Mouse (Mus musculus): ENCODE results near the gene Ikzf3. TPM values are rescaled to one million over a fixed set of nuclear protein-coding genes. Genes with fewer than 3 reads are reported as not detected.

Ikzf3 gene
- polyA plus RNA-seq, 1 experiment from 2014 or later: not detected

DNA sequence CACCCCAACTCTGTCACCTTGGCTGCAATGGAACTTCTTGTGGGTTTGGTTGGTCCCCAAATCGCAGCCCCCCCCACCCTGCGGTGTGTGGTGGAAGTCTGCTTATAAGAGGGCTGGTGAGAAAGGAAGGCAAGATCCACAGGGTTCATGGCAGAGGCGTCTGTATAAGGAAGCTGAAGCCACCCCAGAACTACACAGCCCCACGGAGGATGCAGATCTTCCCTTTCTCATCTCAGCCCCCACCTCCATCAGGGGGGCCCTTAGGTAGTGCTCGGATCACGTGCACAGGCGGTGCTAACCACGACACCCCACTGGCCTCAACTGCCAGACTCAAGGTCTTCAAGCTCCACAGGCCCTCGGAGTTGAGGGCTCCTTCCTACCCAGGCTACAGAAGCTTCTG is 81.9 kb downstream of the Ikzf3 start:
- H3K36me3 ChIP-seq (ENCODE audit: control insufficient read depth, insufficient read depth, low read length): no peaks in the 10 kb centered on the region
- H3K27ac ChIP-seq (replicated peaks in 1 of 2; ENCODE audit: control insufficient read depth in 1 of 2, insufficient read depth in 1 of 2, low read depth in 2 of 2, low read length in 2 of 2): no peak overlapping the region
- WGBS: 76% methylated on average over 9 of the region's 9 CpGs
- no peak for ATAC-seq (ENCODE audit: insufficient number of reproducible peaks, insufficient read depth, low FRiP score, low read depth)
- peaks cover 16% of the 10 kb centered on the region for H3K27me3 ChIP-seq (ENCODE audit: control insufficient read depth, insufficient read depth, low read length)
- H3K4me1 ChIP-seq (ENCODE audit: control insufficient read depth in 2 of 2, insufficient read depth in 2 of 2, low read length in 2 of 2): no peaks in the 10 kb centered on the region
- no peak overlapping the region for H3K4me2 ChIP-seq (ENCODE audit: low read length)
- H3K4me3 ChIP-seq (ENCODE audit: control insufficient read depth in 1 of 2, insufficient read depth in 1 of 2, low read depth in 1 of 2, low read length in 2 of 2): no peak overlapping the region
- H3K9ac ChIP-seq (ENCODE audit: low read length): no peak overlapping the region
- no peaks in the 10 kb centered on the region for H3K9me3 ChIP-seq (ENCODE audit: control insufficient read depth, low read length)

DNA sequence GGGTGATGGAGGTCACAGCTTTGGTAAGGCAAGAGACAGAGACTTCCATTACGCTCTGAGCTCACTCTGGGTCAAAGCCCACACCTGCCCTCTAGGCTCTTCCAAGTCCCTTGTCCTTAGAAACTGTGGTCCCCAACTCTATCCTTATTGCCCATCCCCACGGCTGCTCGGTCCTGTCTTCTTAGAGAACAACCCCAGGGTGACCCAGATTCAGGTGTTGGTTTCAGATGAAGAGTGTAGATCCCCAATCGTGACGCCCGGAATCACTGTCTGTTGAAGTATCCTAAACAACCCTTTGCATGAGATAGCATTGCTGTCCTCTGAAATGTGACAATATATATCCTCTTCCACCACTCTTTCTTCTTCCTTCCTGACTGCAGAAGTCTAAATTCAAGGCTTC is 83.6 kb downstream of the Ikzf3 start:
- no peak overlapping the region for H3K4me2 ChIP-seq (ENCODE audit: low read length)
- H3K9ac ChIP-seq (ENCODE audit: low read length): no peak overlapping the region
- no peak overlapping the region for H3K4me3 ChIP-seq (ENCODE audit: control insufficient read depth in 1 of 2, insufficient read depth in 1 of 2, low read depth in 1 of 2, low read length in 2 of 2)
- peaks cover 25% of the 10 kb centered on the region for H3K27me3 ChIP-seq (ENCODE audit: control insufficient read depth, insufficient read depth, low read length)
- ATAC-seq (ENCODE audit: insufficient number of reproducible peaks, insufficient read depth, low FRiP score, low read depth): no peak
- no peaks in the 10 kb centered on the region for H3K36me3 ChIP-seq (ENCODE audit: control insufficient read depth, insufficient read depth, low read length)
- no peaks in the 10 kb centered on the region for H3K9me3 ChIP-seq (ENCODE audit: control insufficient read depth, low read length)
- H3K4me1 ChIP-seq (ENCODE audit: control insufficient read depth in 2 of 2, insufficient read depth in 2 of 2, low read length in 2 of 2): peaks cover 4 to 5% of the 10 kb centered on the region in 2 experiments; a peak in 3 of 4 replicates
- H3K27ac ChIP-seq (replicated peaks in 1 of 2; ENCODE audit: control insufficient read depth in 1 of 2, insufficient read depth in 1 of 2, low read depth in 2 of 2, low read length in 2 of 2): no peak overlapping the region
- WGBS: 81% methylated on average over 6 of the region's 6 CpGs

DNA sequence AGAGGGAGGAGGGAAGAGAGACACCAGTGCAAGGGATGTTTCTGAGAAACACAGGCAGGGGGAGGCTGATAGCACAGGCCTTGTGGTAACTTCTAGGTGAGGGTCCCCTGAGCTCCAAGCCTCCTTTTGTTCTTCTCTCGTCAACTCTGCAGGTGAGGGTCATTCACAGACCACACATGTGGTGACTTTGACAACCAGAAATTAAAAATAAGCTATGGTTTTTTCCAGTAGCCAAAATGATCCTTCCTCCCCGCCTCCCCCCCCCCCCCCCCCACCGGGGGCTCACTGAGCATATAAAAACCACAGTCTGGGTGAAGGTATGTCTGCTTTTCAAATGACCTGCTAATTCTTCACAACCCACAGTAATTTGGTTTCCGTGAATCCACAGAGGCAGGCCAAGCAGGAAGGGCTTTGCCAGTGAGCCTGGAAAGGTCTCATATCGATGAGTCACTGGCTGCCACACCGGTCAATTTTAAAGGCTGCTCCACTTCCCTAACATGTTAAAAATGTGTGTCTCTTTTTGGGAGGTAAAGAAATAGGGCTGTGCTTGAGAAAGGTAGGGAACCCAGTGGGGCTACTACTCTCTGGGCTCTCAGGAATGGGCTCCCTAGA is 84.6 kb downstream of the Ikzf3 start:
- Histone ChIP-seq H3K9me3 (ENCODE audit: control insufficient read depth, low read length) (no peaks in the 10 kb centered on the region), H3K9ac (ENCODE audit: low read length) (no peak overlapping the region), H3K4me2 (ENCODE audit: low read length) (no peak overlapping the region), H3K27ac (replicated peaks in 1 of 2; ENCODE audit: control insufficient read depth in 1 of 2, insufficient read depth in 1 of 2, low read depth in 2 of 2, low read length in 2 of 2) (no peak overlapping the region), H3K36me3 (ENCODE audit: control insufficient read depth, insufficient read depth, low read length) (no peaks in the 10 kb centered on the region), H3K27me3 (ENCODE audit: control insufficient read depth, insufficient read depth, low read length) (peaks cover 25% of the 10 kb centered on the region), H3K4me3 (ENCODE audit: control insufficient read depth in 1 of 2, insufficient read depth in 1 of 2, low read depth in 1 of 2, low read length in 2 of 2) (no peak overlapping the region), H3K4me1 (ENCODE audit: control insufficient read depth in 2 of 2, insufficient read depth in 2 of 2, low read length in 2 of 2) (peaks cover 4 to 7% of the 10 kb centered on the region in 2 experiments; a peak in 3 of 4 replicates)
- WGBS: 54% methylated on average over 6 of the region's 6 CpGs
- no peak for ATAC-seq (ENCODE audit: insufficient number of reproducible peaks, insufficient read depth, low FRiP score, low read depth)

DNA sequence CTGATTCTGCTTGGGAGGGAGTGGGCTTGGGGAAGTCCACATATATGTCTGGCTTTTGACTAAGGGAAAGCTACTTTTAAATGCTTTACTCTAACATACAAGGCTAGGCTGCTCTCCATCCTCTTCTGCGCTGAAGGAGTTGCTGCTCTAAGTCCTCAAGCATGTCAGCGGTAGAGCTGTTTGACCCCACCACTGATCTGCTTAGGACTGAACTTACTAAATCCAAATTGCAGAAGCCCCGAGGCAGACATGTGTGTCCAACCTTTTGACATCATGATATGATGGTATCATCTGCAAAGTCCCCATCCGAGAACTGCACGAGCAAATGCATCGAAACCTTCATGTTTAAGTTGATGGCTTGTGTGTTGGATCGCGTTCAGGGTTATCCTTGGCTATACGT is 86.0 kb downstream of the Ikzf3 start:
- Histone ChIP-seq H3K27ac (replicated peaks in 1 of 2; ENCODE audit: control insufficient read depth in 1 of 2, insufficient read depth in 1 of 2, low read depth in 2 of 2, low read length in 2 of 2) (no peak overlapping the region), H3K36me3 (ENCODE audit: control insufficient read depth, insufficient read depth, low read length) (no peaks in the 10 kb centered on the region), H3K27me3 (ENCODE audit: control insufficient read depth, insufficient read depth, low read length) (peaks cover 25% of the 10 kb centered on the region), H3K4me1 (ENCODE audit: control insufficient read depth in 2 of 2, insufficient read depth in 2 of 2, low read length in 2 of 2) (peaks cover 4 to 7% of the 10 kb centered on the region in 2 experiments; a peak in 3 of 4 replicates), H3K9ac (ENCODE audit: low read length) (no peak overlapping the region), H3K4me3 (ENCODE audit: control insufficient read depth in 1 of 2, insufficient read depth in 1 of 2, low read depth in 1 of 2, low read length in 2 of 2) (no peak overlapping the region), H3K9me3 (ENCODE audit: control insufficient read depth, low read length) (no peaks in the 10 kb centered on the region), H3K4me2 (ENCODE audit: low read length) (no peak overlapping the region)
- ATAC-seq (ENCODE audit: insufficient number of reproducible peaks, insufficient read depth, low FRiP score, low read depth): no peak
- 83% methylated on average over 9 of the region's 9 CpGs for WGBS

DNA sequence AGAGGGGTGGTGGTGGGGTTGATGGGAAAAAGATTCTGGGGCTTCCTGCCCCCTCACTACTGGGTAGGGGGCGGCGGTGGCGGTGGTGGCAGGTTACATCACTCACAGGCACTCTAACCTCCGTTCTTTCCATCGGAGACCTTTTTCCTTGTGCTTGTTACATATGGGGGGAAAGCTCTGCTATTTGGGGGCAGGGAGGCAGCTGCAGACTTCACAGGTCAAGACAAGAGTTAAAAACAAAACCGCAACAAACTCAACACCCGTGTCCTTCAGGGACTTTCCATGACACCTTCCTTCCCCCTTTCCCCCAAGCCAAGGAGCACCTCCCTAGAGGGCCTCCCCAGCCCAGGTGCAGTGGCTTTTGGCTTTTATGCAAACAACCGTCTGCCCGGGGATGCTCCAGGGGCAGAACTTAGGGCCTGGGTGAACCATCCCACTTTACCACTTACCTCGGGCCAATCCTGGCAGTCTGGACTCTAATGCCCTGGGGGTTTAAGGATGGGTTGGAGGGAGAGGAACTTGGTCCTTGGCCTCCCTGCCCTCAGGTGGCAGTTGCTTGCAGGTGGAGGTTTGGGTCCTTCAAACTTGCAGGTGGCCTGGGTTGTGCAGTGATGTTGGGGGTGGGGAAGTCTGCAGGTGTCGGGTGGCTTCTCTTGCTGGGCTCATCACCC is 86.6 kb downstream of the Ikzf3 start:
- H3K9ac ChIP-seq (ENCODE audit: low read length): no peak overlapping the region
- H3K4me3 ChIP-seq (ENCODE audit: control insufficient read depth in 1 of 2, insufficient read depth in 1 of 2, low read depth in 1 of 2, low read length in 2 of 2): no peak overlapping the region
- H3K4me1 ChIP-seq (ENCODE audit: control insufficient read depth in 2 of 2, insufficient read depth in 2 of 2, low read length in 2 of 2): peaks cover 4 to 7% of the 10 kb centered on the region in 2 experiments; a peak in 3 of 4 replicates
- ATAC-seq (ENCODE audit: insufficient number of reproducible peaks, insufficient read depth, low FRiP score, low read depth): no peak
- peaks cover 25% of the 10 kb centered on the region for H3K27me3 ChIP-seq (ENCODE audit: control insufficient read depth, insufficient read depth, low read length)
- WGBS: 14% methylated on average over 11 of the region's 11 CpGs
- no peak overlapping the region for H3K27ac ChIP-seq (replicated peaks in 1 of 2; ENCODE audit: control insufficient read depth in 1 of 2, insufficient read depth in 1 of 2, low read depth in 2 of 2, low read length in 2 of 2)
- H3K36me3 ChIP-seq (ENCODE audit: control insufficient read depth, insufficient read depth, low read length): no peaks in the 10 kb centered on the region
- no peak overlapping the region for H3K4me2 ChIP-seq (ENCODE audit: low read length)
- H3K9me3 ChIP-seq (ENCODE audit: control insufficient read depth, low read length): no peaks in the 10 kb centered on the region

DNA sequence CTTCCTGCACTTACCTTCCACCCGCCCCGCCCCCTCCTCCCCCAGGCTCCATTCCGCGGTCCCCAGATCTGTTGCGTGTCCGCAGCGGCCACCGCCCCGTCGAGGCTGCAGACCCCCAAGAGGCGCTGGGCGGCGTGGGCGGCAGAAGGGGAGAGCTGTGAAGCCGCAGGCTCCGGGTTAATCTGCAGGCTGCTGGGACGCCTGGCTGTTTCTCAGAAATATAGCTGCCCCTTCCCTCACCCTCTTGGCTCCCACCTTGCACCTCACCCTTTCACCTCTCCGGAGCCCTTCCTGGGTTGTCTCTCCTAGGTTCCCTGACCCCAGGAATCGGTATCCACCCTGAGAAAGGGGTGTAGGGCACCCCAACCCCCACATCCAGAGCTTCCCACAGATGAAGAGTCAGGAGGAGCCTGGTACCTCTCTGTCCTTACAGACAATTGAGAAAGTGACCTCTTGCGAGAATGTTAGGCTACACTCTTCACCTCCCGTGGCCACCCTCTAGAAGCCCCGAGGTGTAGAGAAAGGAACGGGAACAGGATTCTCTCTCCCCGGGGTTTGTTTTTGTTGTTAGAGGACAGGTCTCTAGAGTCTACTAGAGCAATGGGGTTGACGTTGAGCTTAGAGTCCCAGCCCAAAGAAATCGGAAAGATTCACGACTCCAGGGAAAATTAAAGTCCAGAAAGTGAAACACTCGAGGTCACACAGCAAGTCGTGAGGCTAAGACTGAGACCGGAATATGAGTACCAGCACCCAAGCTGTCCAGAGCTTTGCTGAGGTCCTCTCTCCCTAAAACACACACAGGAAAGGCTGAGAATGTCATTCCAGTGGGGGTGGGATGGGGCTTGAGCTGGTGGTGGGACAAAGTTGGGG is 87.5 kb downstream of the Ikzf3 start:
- H3K27ac ChIP-seq (replicated peaks in 1 of 2; ENCODE audit: control insufficient read depth in 1 of 2, insufficient read depth in 1 of 2, low read depth in 2 of 2, low read length in 2 of 2): no peak overlapping the region

DNA sequence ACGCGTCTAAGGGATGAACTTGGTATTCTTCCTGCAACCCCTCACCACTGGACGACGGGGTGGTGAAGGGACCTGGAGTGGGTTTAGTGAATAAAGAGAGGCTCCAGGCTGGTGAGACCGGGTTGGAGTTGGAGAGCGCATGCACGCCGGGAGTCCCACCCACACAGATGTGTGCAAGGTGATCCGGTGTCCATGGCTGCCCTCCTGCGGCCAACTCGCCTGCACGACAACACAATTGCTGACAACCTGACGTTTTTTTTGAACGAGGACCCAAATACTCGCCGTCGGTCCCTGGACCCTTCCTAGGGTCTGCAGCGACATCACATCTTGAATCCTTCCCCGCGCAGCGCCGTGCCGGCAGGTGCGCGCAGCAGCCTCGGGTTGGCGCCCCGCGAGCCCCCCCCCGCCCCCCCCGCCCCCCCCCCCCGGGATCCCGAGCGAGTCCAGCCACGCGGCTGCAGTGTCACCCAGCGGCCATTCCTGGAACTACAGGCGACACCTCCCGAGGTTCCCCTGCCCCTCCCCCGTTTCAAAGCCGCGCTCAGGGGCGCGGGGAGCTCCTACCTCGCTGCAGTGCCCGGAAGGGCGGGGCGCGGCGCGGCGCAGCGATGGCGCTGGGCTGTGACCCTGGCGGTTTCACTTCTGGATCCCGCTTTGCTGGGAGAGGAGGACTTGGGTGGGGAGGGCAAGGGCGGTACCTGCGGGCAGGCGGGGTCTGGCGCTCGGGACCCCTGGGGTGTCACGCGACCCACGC is 88.3 kb downstream of the Ikzf3 start:
- Histone ChIP-seq H3K9ac (ENCODE audit: low read length) (peak overlapping the region; percentile 75), H3K36me3 (ENCODE audit: control insufficient read depth, insufficient read depth, low read length) (no peaks in the 10 kb centered on the region), H3K27ac (replicated peaks in 1 of 2; ENCODE audit: control insufficient read depth in 1 of 2, insufficient read depth in 1 of 2, low read depth in 2 of 2, low read length in 2 of 2) (peak overlapping the region in 1 of 2 experiments; percentile 20; a peak in 2 of 4 replicates), H3K27me3 (ENCODE audit: control insufficient read depth, insufficient read depth, low read length) (peaks cover 25% of the 10 kb centered on the region), H3K9me3 (ENCODE audit: control insufficient read depth, low read length) (no peaks in the 10 kb centered on the region), H3K4me3 (ENCODE audit: control insufficient read depth in 1 of 2, insufficient read depth in 1 of 2, low read depth in 1 of 2, low read length in 2 of 2) (peak overlapping the region; percentile 55 to 66), H3K4me1 (ENCODE audit: control insufficient read depth in 2 of 2, insufficient read depth in 2 of 2, low read length in 2 of 2) (peaks cover 4 to 7% of the 10 kb centered on the region in 2 experiments; a peak in 3 of 4 replicates), H3K4me2 (ENCODE audit: low read length) (peak overlapping the region; percentile 90)
- ATAC-seq (ENCODE audit: insufficient number of reproducible peaks, insufficient read depth, low FRiP score, low read depth): peak; percentile 69
- WGBS: under 1% methylated on average over 51 of the region's 64 CpGs

More for the DNA sequence above, 87.5 kb downstream of the Ikzf3 start:
- H3K36me3 ChIP-seq (ENCODE audit: control insufficient read depth, insufficient read depth, low read length): no peaks in the 10 kb centered on the region
- H3K4me1 ChIP-seq (ENCODE audit: control insufficient read depth in 2 of 2, insufficient read depth in 2 of 2, low read length in 2 of 2): peaks cover 4 to 7% of the 10 kb centered on the region in 2 experiments; a peak in 3 of 4 replicates
- H3K4me3 ChIP-seq (ENCODE audit: control insufficient read depth in 1 of 2, insufficient read depth in 1 of 2, low read depth in 1 of 2, low read length in 2 of 2): peak overlapping the region; percentile 55 to 66
- H3K9me3 ChIP-seq (ENCODE audit: control insufficient read depth, low read length): no peaks in the 10 kb centered on the region
- peaks cover 25% of the 10 kb centered on the region for H3K27me3 ChIP-seq (ENCODE audit: control insufficient read depth, insufficient read depth, low read length)
- peak overlapping the region; percentile 90 for H3K4me2 ChIP-seq (ENCODE audit: low read length)
- ATAC-seq (ENCODE audit: insufficient number of reproducible peaks, insufficient read depth, low FRiP score, low read depth): no peak
- WGBS: 4% methylated on average over 21 of the region's 30 CpGs
- peak overlapping the region; percentile 75 for H3K9ac ChIP-seq (ENCODE audit: low read length)
